Mouse (Mus musculus): ENCODE data around the gene Omg. TPM values are rescaled to one million over a fixed set of nuclear protein-coding genes. Genes with fewer than 3 reads are reported as not detected.

Omg gene
- polyA plus RNA-seq (2014; fragmentation: Nextera tagmentation; extraction: Ambion mirVana) = 0.48 and 0.66 TPM in 2 replicates

DNA sequence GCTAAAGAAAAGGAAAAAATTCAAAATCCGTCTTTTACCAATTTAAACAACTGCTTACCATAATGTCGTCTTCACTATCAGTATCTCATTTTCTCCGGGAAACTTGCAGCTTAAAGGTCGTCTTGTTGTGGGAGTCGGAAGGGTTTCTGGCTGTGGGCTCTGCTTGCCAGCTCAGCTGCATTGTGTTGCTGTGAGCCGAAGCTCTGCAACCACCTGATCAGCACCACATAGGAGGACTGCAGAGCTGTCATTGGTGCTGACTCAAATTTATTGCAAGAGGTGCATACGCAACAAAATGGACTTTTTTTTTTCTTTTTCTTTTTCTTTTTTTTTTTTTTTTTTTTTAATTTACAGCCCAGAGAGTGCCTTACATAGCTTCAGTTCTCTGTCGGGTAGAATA is at the start of gene Omg:
Omg (minus strand) TSS at position 240 of the 400 bp plus-strand sequence.
- Histone ChIP-seq H3K27me3 (replicated peaks; ENCODE audit: control insufficient read depth, insufficient read depth, low read length) (no peaks in the 10 kb centered on the region), H3K36me3 (ENCODE audit: control insufficient read depth, insufficient read depth, low read length) (no peaks in the 10 kb centered on the region), H3K9me3 (ENCODE audit: control insufficient read depth, low read length) (no peaks in the 10 kb centered on the region), H3K27ac (ENCODE audit: low read depth) (no peak within 1 kb of the TSS), H3K9ac (ENCODE audit: low read length) (no peak within 1 kb of the TSS), H3K4me1 (replicated peaks; ENCODE audit: control insufficient read depth, insufficient read depth, low read length) (no peaks in the 10 kb centered on the region), H3K4me3 (ENCODE audit: low read depth, low read length) (no peak within 1 kb of the TSS), H3K4me2 (ENCODE audit: low read length) (no peak within 1 kb of the TSS)
- DNase-seq (ENCODE audit: low spot score) (no peak), ATAC-seq (replicated peaks; ENCODE audit: low FRiP score, low TSS enrichment, low read depth) (no peak)
- WGBS = 63% methylated on average over 8 of the region's 8 CpGs

- 77% methylated on average over 1 of the region's 1 CpGs for WGBS
- Histone ChIP-seq H3K9ac (ENCODE audit: low read length) (no peak overlapping the region), H3K36me3 (ENCODE audit: control insufficient read depth, insufficient read depth, low read length) (peaks cover 83% of the 10 kb centered on the region), H3K9me3 (ENCODE audit: control insufficient read depth, low read length) (no peaks in the 10 kb centered on the region), H3K27ac (ENCODE audit: low read depth) (no peak overlapping the region), H3K27me3 (replicated peaks; ENCODE audit: control insufficient read depth, insufficient read depth, low read length) (no peaks in the 10 kb centered on the region), H3K4me2 (ENCODE audit: low read length) (no peak overlapping the region), H3K4me3 (ENCODE audit: low read depth, low read length) (no peak overlapping the region), H3K4me1 (replicated peaks; ENCODE audit: control insufficient read depth, insufficient read depth, low read length) (no peaks in the 10 kb centered on the region)
- ATAC-seq (replicated peaks; ENCODE audit: low FRiP score, low TSS enrichment, low read depth) (no peak), DNase-seq (ENCODE audit: low spot score) (no peak)
Observed at GRCm38 (mm10) chr11:79552622-79553021, 48.7 kb upstream of the Omg start.

DNA sequence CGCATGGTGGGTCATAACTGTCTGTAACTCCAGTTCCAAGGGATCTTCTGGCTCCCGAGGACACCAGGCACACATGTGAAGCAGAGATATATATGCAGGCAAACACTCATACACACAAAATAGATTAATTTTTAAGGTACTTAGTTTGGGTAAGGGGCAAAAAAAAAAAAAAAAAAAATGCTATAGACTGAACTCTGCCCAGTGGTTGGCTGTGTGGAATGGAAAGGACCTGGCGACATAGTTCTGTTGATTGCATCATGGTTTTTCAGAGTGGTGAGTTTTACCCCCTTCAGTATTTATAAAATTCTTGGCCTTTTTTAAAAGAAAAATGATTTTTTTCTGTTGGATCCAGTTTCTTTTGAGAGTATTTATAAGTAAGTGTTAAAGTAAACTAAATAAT is 32.4 kb upstream of the Omg start:
- H3K27ac ChIP-seq (ENCODE audit: low read depth) = no peak overlapping the region
- H3K9me3 ChIP-seq (ENCODE audit: control insufficient read depth, low read length) = no peaks in the 10 kb centered on the region
- H3K27me3 ChIP-seq (replicated peaks; ENCODE audit: control insufficient read depth, insufficient read depth, low read length) = no peaks in the 10 kb centered on the region
- H3K4me3 ChIP-seq (ENCODE audit: low read depth, low read length) = no peak overlapping the region
- no peak overlapping the region for H3K4me2 ChIP-seq (ENCODE audit: low read length)
- ATAC-seq (replicated peaks; ENCODE audit: low FRiP score, low TSS enrichment, low read depth) (no peak), DNase-seq (ENCODE audit: low spot score) (peak; percentile 23)
- peaks cover 30% of the 10 kb centered on the region for H3K36me3 ChIP-seq (ENCODE audit: control insufficient read depth, insufficient read depth, low read length)
- H3K4me1 ChIP-seq (replicated peaks; ENCODE audit: control insufficient read depth, insufficient read depth, low read length) = no peaks in the 10 kb centered on the region
- no peak overlapping the region for H3K9ac ChIP-seq (ENCODE audit: low read length)
- WGBS = 89% methylated on average over 3 of the region's 3 CpGs

DNA sequence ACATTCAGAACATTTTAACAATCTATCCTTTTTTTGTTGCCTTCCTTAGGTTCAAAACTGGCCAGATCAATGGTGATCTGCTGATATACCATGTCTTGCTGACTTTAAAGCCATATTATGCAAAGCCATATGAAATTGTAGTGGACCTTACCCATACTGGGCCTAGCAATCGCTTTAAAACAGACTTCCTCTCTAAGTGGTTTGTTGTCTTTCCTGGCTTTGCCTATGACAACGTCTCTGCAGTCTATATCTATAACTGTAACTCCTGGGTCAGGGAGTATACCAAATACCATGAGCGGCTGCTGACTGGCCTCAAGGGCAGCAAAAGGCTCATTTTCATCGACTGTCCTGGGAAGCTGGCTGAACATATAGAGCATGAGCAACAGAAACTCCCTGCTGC is 31.7 kb upstream of the Omg start:
- DNase-seq (ENCODE audit: low spot score) = peak; percentile 15
- no peak for ATAC-seq (replicated peaks; ENCODE audit: low FRiP score, low TSS enrichment, low read depth)
- H3K27me3 ChIP-seq (replicated peaks; ENCODE audit: control insufficient read depth, insufficient read depth, low read length) = no peaks in the 10 kb centered on the region
- no peaks in the 10 kb centered on the region for H3K9me3 ChIP-seq (ENCODE audit: control insufficient read depth, low read length)
- H3K27ac ChIP-seq (ENCODE audit: low read depth) = no peak overlapping the region
- H3K4me1 ChIP-seq (replicated peaks; ENCODE audit: control insufficient read depth, insufficient read depth, low read length) = no peaks in the 10 kb centered on the region
- H3K4me2 ChIP-seq (ENCODE audit: low read length) = no peak overlapping the region
- H3K36me3 ChIP-seq (ENCODE audit: control insufficient read depth, insufficient read depth, low read length) = peaks cover 26% of the 10 kb centered on the region
- WGBS = 91% methylated on average over 4 of the region's 4 CpGs
- H3K4me3 ChIP-seq (ENCODE audit: low read depth, low read length) = no peak overlapping the region
- H3K9ac ChIP-seq (ENCODE audit: low read length) = no peak overlapping the region

DNA sequence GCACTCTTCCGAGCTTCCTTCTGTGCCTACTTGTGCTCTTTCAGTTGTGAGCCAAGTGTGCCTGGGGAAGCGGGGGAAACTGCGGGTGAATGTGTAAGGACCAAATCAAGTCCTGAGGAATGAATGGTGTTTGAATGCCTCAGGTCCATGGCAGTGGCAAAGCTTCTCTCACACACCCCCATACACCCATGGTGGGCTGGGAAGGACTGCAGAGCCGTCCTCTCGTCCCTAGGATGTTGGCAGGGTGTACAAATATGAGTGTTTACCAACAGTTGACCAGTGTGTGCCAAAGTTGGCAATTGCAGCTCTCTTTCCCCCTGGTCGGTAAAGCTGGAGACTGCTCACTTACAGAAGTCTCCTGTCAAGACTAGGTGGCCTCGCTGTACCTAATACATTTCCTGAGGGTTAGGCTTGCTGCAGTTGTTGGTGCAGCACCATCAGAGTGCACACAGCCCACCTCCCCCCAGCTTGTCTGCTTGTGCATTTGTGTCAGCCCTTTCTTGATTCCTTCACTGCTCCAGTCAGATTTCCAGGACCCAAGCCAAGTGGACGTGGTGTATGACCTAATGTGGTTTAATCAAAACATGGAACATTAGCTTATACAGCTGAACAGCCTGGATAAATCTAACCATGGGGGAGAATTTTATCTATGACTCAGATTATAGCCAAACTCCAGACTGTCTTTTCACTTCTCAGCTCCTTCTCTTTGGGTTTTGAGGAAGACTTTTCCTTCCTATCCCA is 30.2 kb upstream of the Omg start:
- no peaks in the 10 kb centered on the region for H3K4me1 ChIP-seq (replicated peaks; ENCODE audit: control insufficient read depth, insufficient read depth, low read length)
- 78% methylated on average over 8 of the region's 8 CpGs for WGBS
- no peaks in the 10 kb centered on the region for H3K27me3 ChIP-seq (replicated peaks; ENCODE audit: control insufficient read depth, insufficient read depth, low read length)
- 0 out of 2 replicates have a peak overlapping the region, but pooled peaks have one; percentile 12 for H3K27ac ChIP-seq (ENCODE audit: low read depth)
- H3K4me3 ChIP-seq (ENCODE audit: low read depth, low read length) = no peak overlapping the region
- H3K9ac ChIP-seq (ENCODE audit: low read length) = no peak overlapping the region
- no peaks in the 10 kb centered on the region for H3K9me3 ChIP-seq (ENCODE audit: control insufficient read depth, low read length)
- DNase-seq (ENCODE audit: low spot score) = no peak
- H3K36me3 ChIP-seq (ENCODE audit: control insufficient read depth, insufficient read depth, low read length) = peaks cover 21% of the 10 kb centered on the region
- H3K4me2 ChIP-seq (ENCODE audit: low read length) = no peak overlapping the region
- ATAC-seq (replicated peaks; ENCODE audit: low FRiP score, low TSS enrichment, low read depth) = no peak

GRCm38 (mm10) chr11:79533311-79533710 is 29.4 kb upstream of the Omg start:
- Histone ChIP-seq H3K4me1 (replicated peaks; ENCODE audit: control insufficient read depth, insufficient read depth, low read length) (no peaks in the 10 kb centered on the region), H3K9me3 (ENCODE audit: control insufficient read depth, low read length) (no peaks in the 10 kb centered on the region), H3K4me3 (ENCODE audit: low read depth, low read length) (no peak overlapping the region), H3K36me3 (ENCODE audit: control insufficient read depth, insufficient read depth, low read length) (peaks cover 21% of the 10 kb centered on the region), H3K27me3 (replicated peaks; ENCODE audit: control insufficient read depth, insufficient read depth, low read length) (no peaks in the 10 kb centered on the region), H3K4me2 (ENCODE audit: low read length) (no peak overlapping the region), H3K27ac (ENCODE audit: low read depth) (no peak overlapping the region), H3K9ac (ENCODE audit: low read length) (no peak overlapping the region)
- DNase-seq (ENCODE audit: low spot score) = peak; percentile 23
- no peak for ATAC-seq (replicated peaks; ENCODE audit: low FRiP score, low TSS enrichment, low read depth)
- 82% methylated on average over 6 of the region's 6 CpGs for WGBS

- 91% methylated on average over 4 of the region's 4 CpGs for WGBS
Observed at GRCm38 (mm10) chr11:79531485-79531884, 27.6 kb upstream of the Omg start.

DNA sequence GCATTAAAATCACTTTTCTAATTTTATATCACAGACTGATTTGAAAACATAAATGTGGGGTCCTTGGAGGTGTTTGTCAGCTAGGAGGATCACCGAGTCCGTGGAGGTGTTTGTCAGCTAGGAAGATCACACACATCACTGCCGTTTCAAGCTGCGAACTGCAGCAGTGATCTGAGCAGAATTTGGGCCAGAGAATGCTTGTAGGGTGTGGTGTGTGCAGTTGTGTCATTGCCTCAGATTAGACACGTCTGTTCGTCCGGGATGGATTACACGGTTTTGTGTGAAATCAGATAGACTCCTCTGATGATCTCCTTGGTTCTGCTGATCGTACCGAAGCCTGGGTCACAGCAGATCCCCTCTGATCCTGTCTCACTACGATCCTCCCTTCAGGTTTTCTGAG is 26.9 kb upstream of the Omg start:
- H3K9me3 ChIP-seq (ENCODE audit: control insufficient read depth, low read length) = no peaks in the 10 kb centered on the region
- DNase-seq (ENCODE audit: low spot score) (no peak), ATAC-seq (replicated peaks; ENCODE audit: low FRiP score, low TSS enrichment, low read depth) (no peak)
- H3K4me3 ChIP-seq (ENCODE audit: low read depth, low read length) = no peak overlapping the region
- peaks cover 14% of the 10 kb centered on the region for H3K36me3 ChIP-seq (ENCODE audit: control insufficient read depth, insufficient read depth, low read length)
- no peak overlapping the region for H3K27ac ChIP-seq (ENCODE audit: low read depth)
- H3K9ac ChIP-seq (ENCODE audit: low read length) = no peak overlapping the region
- H3K4me2 ChIP-seq (ENCODE audit: low read length) = no peak overlapping the region
- H3K4me1 ChIP-seq (replicated peaks; ENCODE audit: control insufficient read depth, insufficient read depth, low read length) = no peaks in the 10 kb centered on the region
- WGBS = 86% methylated on average over 11 of the region's 11 CpGs
- H3K27me3 ChIP-seq (replicated peaks; ENCODE audit: control insufficient read depth, insufficient read depth, low read length) = no peaks in the 10 kb centered on the region

More at GRCm38 (mm10) chr11:79531485-79531884, 27.6 kb upstream of the Omg start:
- Histone ChIP-seq H3K4me1 (replicated peaks; ENCODE audit: control insufficient read depth, insufficient read depth, low read length) (no peaks in the 10 kb centered on the region), H3K27ac (ENCODE audit: low read depth) (no peak overlapping the region), H3K36me3 (ENCODE audit: control insufficient read depth, insufficient read depth, low read length) (peaks cover 18% of the 10 kb centered on the region), H3K9ac (ENCODE audit: low read length) (no peak overlapping the region), H3K9me3 (ENCODE audit: control insufficient read depth, low read length) (no peaks in the 10 kb centered on the region), H3K4me3 (ENCODE audit: low read depth, low read length) (no peak overlapping the region), H3K27me3 (replicated peaks; ENCODE audit: control insufficient read depth, insufficient read depth, low read length) (no peaks in the 10 kb centered on the region), H3K4me2 (ENCODE audit: low read length) (no peak overlapping the region)
- DNase-seq (ENCODE audit: low spot score) = no peak
- ATAC-seq (replicated peaks; ENCODE audit: low FRiP score, low TSS enrichment, low read depth) = no peak

GRCm38 (mm10) chr11:79530333-79530761 is 26.5 kb upstream of the Omg start, which contains the start of the genes Evi2 and Evi2a:
Gene Evi2, minus strand, starts transcription at chr11:79530589.
Gene Evi2a, minus strand, starts transcription at chr11:79530609.
- 89% methylated on average over 7 of the region's 7 CpGs for WGBS
- H3K36me3 ChIP-seq (ENCODE audit: control insufficient read depth, insufficient read depth, low read length) = peaks cover 14% of the 10 kb centered on the region
- H3K4me3 ChIP-seq (ENCODE audit: low read depth, low read length) = no peak within 1 kb of the TSS
- H3K4me2 ChIP-seq (ENCODE audit: low read length) = no peak within 1 kb of the TSS
- H3K9me3 ChIP-seq (ENCODE audit: control insufficient read depth, low read length) = no peaks in the 10 kb centered on the region
- no peak within 1 kb of the TSS for H3K9ac ChIP-seq (ENCODE audit: low read length)
- H3K27ac ChIP-seq (ENCODE audit: low read depth) = no peak within 1 kb of the TSS
- H3K27me3 ChIP-seq (replicated peaks; ENCODE audit: control insufficient read depth, insufficient read depth, low read length) = no peaks in the 10 kb centered on the region
- DNase-seq (ENCODE audit: low spot score) (no peak), ATAC-seq (replicated peaks; ENCODE audit: low FRiP score, low TSS enrichment, low read depth) (no peak)
- no peaks in the 10 kb centered on the region for H3K4me1 ChIP-seq (replicated peaks; ENCODE audit: control insufficient read depth, insufficient read depth, low read length)
